In the genomic region with DNA sequence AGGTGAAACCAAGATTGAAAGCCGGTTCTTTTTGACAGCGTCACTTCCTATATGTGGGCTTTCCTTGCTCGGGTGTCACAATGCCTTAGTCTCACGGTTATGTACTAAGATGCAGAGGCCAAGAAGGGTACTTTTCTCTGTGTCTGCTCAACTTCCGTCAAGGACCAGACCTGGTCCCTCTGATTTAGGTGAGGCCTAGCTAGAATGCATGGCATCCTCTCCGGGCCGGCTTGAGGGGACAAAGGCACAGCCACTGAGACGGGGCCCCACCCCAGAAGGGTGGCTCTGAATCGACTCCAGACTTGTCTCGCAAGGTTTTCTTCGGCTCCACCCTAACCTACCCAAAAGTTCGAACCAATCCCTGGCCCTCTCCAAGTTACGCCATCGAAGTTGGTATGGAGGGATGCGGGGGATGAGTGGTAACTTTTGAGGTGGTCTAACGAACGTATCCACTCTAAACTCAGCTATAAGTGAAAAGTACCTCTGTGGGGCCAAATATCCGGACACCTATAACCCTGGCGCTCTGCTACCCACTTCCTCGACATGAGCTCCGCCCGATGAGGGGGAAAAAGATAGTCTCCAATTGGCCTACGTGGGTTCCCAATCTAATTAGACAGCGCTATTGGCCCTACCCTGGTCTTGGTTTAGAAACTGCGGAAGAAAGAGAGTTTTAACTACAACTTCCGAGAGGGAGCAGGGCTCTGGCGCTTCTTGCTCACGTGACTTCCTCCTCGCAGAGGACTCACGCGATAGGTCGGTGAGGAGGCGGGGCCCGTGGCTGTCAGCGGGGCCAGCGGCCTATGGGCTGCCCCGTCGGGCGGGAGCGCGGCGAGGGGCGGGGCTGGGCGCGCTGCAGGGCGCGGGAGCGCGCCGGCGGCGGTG, we compare ENCODE assay signal across 8 mouse cellular contexts. TPM values are rescaled to one million over a fixed set of nuclear protein-coding genes. Genes with fewer than 3 reads are reported as not detected.
DNase-seq lines count a peak whose midpoint lies in the region; ATAC-seq and TF ChIP-seq lines count a peak whose summit lies in the region.

A gene (plus strand): TSS at position 110 of the 882 bp plus-strand sequence.

- peak within 1 kb of the TSS; percentile 96 for H3K27ac ChIP-seq in hindbrain, embryonic 10.5 days
- H3K27ac ChIP-seq in lung, postnatal 0 days (ENCODE audit: low read length), result peak within 1 kb of the TSS; percentile 94

- H3K4me2 ChIP-seq in lung, postnatal 0 days (replicated peaks; ENCODE audit: low read depth, low read length), result peak within 1 kb of the TSS; percentile 71

- peaks cover 26% of the 10 kb centered on the region for H3K4me1 ChIP-seq in hindbrain, embryonic 10.5 days (replicated peaks)
- H3K4me1 ChIP-seq in lung, postnatal 0 days (ENCODE audit: insufficient read depth, low read depth, low read length), result peaks cover 10% of the 10 kb centered on the region; the same call in 1 of the 2 replicates

- peak; percentile 94 for ATAC-seq in frontal cortex, adult (ENCODE audit: low TSS enrichment)
- peak; percentile 98 for ATAC-seq in lung, postnatal 0 days

- DNase-seq in MN1 (ENCODE audit: low spot score), result peak; percentile 99
- DNase-seq in cerebellum, adult 9-10 months, result peak; percentile 93
- DNase-seq in hindbrain, embryonic 10.5 days (ENCODE audit: low spot score), result peak; percentile 95
- peak; percentile 97 for DNase-seq in layer of hippocampus, adult 9-11 months
- DNase-seq in lung, postnatal 0 days (ENCODE audit: low spot score), result peak; percentile 100
- DNase-seq in ovary, postnatal 14 days (ENCODE audit: low spot score), result peak; percentile 88
- DNase-seq in thymus, postnatal 14 days, result peak; percentile 99

- H3K36me3 ChIP-seq in hindbrain, embryonic 10.5 days, result peaks cover 6% of the 10 kb centered on the region
- no peaks in the 10 kb centered on the region for H3K36me3 ChIP-seq in lung, postnatal 0 days (ENCODE audit: insufficient read depth, low read length)

- peak within 1 kb of the TSS; percentile 88 for H3K4me3 ChIP-seq in hindbrain, embryonic 10.5 days
- H3K4me3 ChIP-seq in lung, postnatal 0 days (ENCODE audit: low read depth, low read length), result peak within 1 kb of the TSS; percentile 86

- peak within 1 kb of the TSS; percentile 78 for H3K9ac ChIP-seq in lung, postnatal 0 days (replicated peaks; ENCODE audit: low read depth)

- no peak for TF ChIP-seq CTCF in lung, postnatal 0 days (IDR thresholded peaks at IDR 0.05)

- no peaks in the 10 kb centered on the region for H3K27me3 ChIP-seq in hindbrain, embryonic 10.5 days (ENCODE audit: insufficient read depth, poor library complexity, severe bottlenecking)
- no peaks in the 10 kb centered on the region for H3K27me3 ChIP-seq in lung, postnatal 0 days (replicated peaks; ENCODE audit: insufficient read depth, low read length)

- peak; percentile 56; the same call in 1 of the 2 replicates for TF ChIP-seq EP300 in lung, postnatal 0 days (IDR thresholded peaks at IDR 0.05)

- no peaks in the 10 kb centered on the region for H3K9me3 ChIP-seq in hindbrain, embryonic 10.5 days
- H3K9me3 ChIP-seq in lung, postnatal 0 days (ENCODE audit: low read length), result no peaks in the 10 kb centered on the region

- WGBS in hindbrain, embryonic 10.5 days, result under 1% methylated on average over 52 of the region's 52 CpGs
- 1% methylated on average over 38 of the region's 52 CpGs for WGBS in lung, postnatal 0 days

RNA-seq across cellular contexts. Expression of the gene that starts here (rescaled TPM):
- polyA plus RNA-seq in hindbrain, embryonic 10.5 days (2016; fragmentation: Nextera tagmentation; extraction: Ambion mirVana), result 4.2 and 6.2 TPM in 2 replicates
- polyA plus RNA-seq in lung, postnatal 0 days (2015; fragmentation: Nextera tagmentation; extraction: Ambion mirVana), result 3.4 and 4.2 TPM in 2 replicates

Comparison
In these comparisons a context has a peak if more than half of its experiments do, and no peak if none do; other contexts are left out.
1. Peak in every context shown above with its lines: DNase-seq, ATAC-seq, H3K4me3 ChIP-seq and H3K27ac ChIP-seq.